Mouse (Mus musculus) retina, postnatal 1 day (tissue): Measurements from ENCODE around the gene Rap1b.

ENCODE experiments used
- DNase-seq: peaks from one replicate; pipeline ENCODE4 v3.0.0-alpha.2; 2012

The Rap1b gene

GRCm38 (mm10) chr10:117782056-117782455 is 63.8 kb downstream of the Rap1b start:
- DNase-seq: no peak

GRCm38 (mm10) chr10:117781021-117781725 is 64.7 kb downstream of the Rap1b start:
- DNase-seq: no peak

- no peak for DNase-seq
These were observed 65.4 kb downstream of the Rap1b start for GRCm38 (mm10) chr10:117780306-117780911.

- no peak for DNase-seq
These were observed 66.1 kb downstream of the Rap1b start for GRCm38 (mm10) chr10:117779581-117780305.

GRCm38 (mm10) chr10:117778951-117779350 is 66.9 kb downstream of the Rap1b start:
- no peak for DNase-seq

- DNase-seq: no peak
These were observed 67.4 kb downstream of the Rap1b start for GRCm38 (mm10) chr10:117778328-117778910.

GRCm38 (mm10) chr10:117777501-117778327 is 68.1 kb downstream of the Rap1b start:
- DNase-seq: no peak

GRCm38 (mm10) chr10:117777103-117777470 is 68.7 kb downstream of the Rap1b start:
- DNase-seq: no peak

- DNase-seq: no peak
These were observed 69.3 kb downstream of the Rap1b start for GRCm38 (mm10) chr10:117776281-117777102.

- DNase-seq: no peak
These were observed 70.3 kb downstream of the Rap1b start for GRCm38 (mm10) chr10:117775401-117776144.

- DNase-seq: no peak
These were observed 71.1 kb downstream of the Rap1b start for GRCm38 (mm10) chr10:117774817-117775120.

- DNase-seq: no peak
These were observed 71.6 kb downstream of the Rap1b start for GRCm38 (mm10) chr10:117774011-117774816.

GRCm38 (mm10) chr10:117773106-117773720 is 72.6 kb downstream of the Rap1b start:
- no peak for DNase-seq

- no peak for DNase-seq
These were observed 73.3 kb downstream of the Rap1b start for GRCm38 (mm10) chr10:117772364-117773105.

GRCm38 (mm10) chr10:117771131-117771510 is 74.7 kb downstream of the Rap1b start:
- no peak for DNase-seq

- no peak for DNase-seq
These were observed 75.3 kb downstream of the Rap1b start for GRCm38 (mm10) chr10:117770286-117771130.

GRCm38 (mm10) chr10:117769541-117770285 is 76.1 kb downstream of the Rap1b start:
- DNase-seq: no peak

GRCm38 (mm10) chr10:117768141-117768440 is 77.7 kb downstream of the Rap1b start:
- DNase-seq: no peak
